Mouse (Mus musculus) T-cell, adult 2 months (primary cell): ENCODE measurements around the gene Cxcr5.
"Not testable (repeated sequence)": the region's sequence is repeated elsewhere in the genome, so short reads cannot be mapped to it uniquely, and the experiment has no call there.

ENCODE experiments used
- DNase-seq: peaks from one replicate; pipeline ENCODE4 v3.0.0; 2022; ENCODE audit warnings: low spot score

Cxcr5 gene

DNA sequence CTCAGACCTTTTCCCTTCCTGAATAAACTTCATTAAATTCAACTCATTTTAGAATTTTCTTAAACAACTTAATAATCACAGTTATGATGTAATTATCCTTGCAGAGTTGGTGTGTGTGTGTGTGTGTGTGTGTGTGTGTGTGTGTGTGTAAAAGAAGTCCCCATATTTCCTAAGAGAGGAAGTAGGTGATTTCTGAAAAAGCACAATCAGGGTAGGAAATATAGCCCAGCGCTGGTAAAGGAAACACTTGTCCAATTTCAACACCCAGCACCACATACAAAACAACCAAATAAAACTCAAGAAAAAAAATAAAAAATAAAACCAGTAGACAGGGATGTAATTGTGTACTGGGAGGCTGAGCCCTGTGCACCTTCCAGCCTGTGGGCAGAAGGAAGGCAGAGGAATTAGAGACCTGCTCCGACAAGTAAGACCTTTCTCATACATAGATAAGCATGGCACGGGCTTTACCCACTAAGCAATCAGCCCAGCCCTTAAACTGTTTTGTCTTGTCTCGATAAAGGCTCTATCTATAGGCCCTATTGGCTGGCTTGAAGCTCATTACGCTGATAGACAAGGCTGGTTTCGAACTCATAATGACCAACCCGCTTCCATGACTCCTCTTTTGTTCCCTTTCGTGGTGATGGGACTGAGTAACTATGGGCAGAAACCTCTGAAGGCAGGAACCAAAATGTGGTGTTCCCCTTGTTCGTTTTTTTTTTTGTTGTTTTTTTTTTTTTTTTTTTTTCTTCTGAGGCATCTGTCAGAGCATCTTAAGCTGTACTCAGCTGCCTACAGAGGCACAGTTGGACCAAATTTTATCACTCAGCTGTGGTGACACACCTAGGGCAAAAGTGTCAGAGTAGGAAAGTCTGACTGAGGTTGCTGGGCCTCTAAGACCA, 25.8 kb upstream of the Cxcr5 start:
- DNase-seq: no peak

DNA sequence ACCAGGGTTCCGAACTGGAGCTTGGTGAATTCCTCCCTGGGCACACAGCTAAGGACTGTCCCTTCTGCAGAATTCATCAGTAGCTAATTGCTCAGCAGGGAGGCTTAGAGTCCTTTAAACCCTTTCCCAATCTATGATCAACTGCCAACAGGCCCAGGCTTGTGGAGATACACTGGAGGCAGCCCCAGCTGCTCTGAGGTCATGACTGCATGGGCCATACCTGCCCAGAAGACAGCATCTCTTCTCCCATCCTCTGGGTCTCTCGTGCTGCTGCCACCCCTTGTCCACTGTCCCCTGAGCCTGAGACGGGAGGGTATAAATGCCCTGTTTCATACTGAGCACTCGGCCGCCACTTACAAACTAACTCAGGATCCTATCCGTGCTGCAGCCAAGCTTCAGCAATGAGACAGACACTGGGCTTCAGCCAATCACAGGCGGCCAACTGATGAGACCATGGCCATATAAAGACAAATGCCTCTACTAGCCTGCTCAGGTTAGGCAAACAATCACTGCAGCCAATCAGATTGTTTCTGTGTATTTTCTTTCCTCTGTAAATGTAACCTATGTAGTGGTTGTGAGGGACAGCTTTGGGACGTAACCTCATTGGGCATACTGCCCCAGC, 25.1 kb upstream of the Cxcr5 start:
- no peak for DNase-seq

DNA sequence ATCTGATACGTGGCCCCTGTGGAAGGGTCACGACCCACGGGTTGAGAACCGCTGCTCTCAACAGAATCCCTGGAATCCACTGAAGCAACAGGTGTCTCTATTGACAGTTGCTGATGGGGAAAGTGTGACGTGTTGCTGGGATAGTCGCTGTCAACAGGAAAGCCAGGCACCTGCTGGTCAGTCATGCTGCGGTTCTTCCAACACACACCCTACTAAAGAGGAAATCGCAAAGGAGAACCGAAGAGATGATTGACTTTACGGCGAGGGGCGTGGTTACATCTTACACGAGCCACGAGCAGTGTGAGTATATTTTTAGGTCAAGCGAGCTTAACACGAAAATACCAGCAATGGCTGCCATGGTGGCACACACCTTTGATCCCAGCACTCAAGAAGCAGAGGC, 20.7 kb upstream of the Cxcr5 start:
- peak; percentile 70 for DNase-seq

DNA sequence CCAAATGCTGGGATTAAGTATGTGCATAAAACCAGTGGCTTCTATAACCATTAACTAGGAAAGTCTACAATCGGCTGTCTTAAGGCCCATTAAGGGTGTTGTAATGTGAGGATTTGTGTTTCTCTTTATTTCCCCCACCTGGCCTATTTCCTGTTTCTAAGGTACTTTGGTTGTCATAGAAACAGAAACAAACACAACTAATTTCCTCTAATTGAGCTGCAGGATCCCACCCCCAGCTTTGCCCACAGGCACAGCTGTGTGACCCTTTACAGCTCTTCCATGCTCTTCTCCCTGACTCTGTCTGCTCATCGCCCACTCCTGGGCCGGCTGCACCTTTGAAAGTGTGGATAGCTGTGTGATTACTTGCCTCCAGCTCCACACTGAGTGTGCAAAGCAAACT, 19.7 kb upstream of the Cxcr5 start:
- DNase-seq: peak; percentile 63

DNA sequence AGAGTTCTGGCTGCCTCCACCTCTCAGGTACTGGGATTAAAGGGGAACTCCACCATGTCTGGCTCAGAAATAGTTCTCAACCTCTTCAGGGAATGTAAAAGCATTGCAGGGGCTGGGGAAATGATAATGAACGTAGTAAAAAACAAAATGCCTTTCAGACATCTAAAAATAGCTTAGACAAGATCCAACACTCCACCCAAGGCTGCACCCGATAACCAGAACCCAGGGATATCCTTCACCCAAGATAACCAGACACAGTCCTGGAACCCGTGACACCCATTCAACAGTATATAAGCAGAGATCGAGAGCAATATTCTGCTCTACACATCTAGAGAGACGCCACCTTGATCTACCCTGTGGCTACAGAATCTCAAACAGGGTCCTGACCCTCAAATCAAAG, 18.4 kb upstream of the Cxcr5 start:
- DNase-seq: no peak

DNA sequence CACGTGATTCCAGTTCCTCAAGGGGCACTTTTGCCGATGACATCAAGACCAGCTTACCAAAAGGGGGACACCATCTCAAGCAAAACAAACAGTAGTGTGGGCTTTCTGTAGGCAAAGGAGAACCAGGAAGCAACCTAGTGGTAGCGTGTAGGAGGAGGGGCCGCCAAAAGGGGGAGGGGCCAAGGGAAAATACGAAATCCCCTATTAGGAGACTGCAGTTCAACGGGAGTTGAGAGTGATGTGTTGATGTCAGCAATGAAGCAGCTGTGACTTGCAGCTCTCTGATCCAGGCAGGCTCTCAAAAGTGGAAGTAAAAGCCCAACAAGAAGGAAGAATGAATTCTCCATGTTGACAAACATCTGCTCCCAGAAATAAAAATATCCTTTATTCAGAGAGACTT, 17.7 kb upstream of the Cxcr5 start:
- DNase-seq: peak; percentile 89

DNA sequence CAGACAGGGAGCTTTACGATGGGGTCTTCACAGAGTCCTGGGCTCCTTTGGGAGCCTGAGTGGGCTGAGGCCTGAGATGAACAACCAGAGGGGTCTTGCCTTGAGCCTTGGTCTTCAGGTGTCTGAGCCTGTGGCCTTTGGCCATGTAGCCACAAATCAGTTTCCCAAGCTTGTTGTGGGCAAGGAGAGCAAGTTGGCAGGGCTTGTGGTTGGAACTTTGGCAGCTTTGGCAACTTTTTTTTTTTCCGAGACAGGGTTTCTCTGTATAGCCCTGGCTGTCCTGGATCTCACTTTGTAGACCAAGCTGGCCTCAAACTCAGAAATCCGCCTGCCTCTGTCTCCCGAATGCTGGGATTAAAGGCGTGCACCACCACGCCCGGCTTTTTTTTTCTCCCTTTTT, 14.4 kb upstream of the Cxcr5 start:
- DNase-seq: not testable (repeated sequence)

DNA sequence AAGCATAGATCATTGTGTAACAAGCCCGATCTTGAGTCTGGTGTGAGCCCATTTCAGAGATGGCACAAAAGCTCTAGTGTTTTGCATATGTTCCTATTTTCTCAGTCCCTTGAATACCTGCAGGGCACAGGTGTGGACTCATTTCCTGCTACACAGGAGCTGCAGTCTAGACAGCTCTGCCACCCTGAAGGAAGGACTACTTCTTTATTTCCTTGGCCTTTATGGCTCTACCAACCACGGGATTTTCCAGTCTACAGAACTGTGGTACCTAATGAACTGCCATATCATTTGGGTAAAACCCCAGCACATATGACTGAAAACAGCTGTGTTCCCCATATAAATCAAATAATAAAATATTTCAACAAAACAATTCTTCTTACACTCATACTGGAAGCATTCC, 13.4 kb upstream of the Cxcr5 start:
- no peak for DNase-seq

DNA sequence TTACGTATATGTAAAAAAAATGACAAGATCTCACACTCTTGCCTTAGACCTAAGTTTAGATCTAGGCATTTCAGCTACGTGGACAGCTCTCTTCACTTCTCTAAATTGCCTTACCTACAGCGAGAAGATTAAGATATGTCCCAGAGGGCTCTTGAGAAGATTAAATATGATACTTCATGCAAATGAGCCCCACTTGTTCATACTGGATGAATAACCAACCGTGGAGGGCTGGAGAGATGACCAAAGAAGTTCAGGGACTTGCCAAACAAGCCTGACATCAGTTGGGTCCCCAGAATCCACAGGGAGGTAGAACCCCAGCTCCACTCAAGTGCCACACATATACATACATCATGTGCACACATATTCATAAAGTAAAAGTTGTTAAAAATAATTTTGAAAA, 11.6 kb upstream of the Cxcr5 start:
- no peak for DNase-seq

DNA sequence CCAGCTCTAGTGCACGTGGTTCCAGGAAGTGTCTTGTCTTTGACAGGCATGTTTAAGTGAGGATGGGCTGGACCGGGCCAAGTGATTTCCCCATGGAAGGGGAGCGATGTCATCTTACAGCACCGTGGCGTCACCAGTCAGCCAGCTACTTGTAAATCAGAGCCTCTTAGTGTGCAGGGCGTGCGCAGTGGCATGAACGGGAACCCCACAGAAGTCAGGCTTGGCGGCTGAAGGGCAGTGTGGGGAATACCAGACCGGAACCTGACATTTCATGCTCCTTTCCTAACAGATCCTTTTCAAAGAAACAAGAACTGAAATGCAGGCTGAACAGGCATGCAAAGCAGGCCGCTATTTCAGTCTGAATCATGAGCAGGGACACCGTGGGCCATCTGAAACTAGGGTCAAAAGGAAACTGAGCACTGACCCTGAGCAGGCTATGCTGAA, 9.3 kb upstream of the Cxcr5 start:
- DNase-seq: no peak

DNA sequence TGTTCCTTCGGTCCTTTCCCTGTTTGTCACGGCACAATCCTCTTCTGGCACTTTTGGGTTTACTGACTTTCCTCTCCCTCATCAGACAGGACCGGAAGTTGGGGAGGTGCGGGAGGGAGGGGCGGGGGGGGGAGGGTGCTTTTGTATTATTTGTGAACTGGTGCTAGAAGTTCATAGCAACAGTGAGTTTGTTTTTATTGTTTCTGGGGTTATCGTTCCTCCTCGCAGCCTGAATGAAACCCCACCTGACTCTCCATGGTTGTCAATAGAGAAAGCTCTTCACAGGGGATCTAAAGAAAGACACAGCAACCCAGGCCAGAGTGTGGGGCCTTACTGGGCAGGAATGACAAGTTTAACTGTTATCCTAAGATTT, 6.4 kb upstream of the Cxcr5 start:
- DNase-seq: peak; percentile 60

DNA sequence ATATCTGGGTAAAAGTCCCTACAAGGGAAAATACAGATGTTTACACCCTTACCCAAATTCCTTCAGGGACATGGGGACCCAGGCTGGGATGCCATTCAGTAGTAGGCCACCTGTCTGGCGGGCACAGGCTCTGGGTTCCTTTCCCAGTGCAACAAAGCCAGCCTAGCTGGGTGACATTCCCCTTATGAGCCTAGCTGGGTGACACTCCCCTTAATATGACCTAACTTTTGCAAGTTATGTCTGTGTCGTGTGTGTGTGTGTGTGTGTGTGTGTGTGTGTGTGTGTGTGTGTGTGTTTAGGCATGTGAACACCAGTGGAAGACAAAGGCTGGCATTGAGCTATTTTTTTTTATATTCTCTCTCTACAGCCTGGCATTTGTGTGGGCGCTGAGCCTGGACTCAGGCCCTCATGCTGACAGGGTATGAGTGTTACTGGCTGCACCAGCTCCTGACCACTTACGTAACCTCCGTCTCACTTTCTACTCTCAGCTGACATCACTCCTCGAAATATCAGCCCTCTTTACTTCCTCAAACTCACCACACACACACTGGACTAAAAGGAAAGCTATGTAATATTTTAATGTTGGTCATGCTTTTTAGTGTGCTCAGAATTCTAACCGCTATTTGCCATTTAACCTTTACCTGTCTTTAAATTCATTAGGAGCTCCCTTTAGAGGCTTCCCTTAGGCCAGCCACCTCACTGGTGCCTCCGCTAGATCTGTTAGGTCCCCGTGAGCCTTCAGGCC, 5.8 kb upstream of the Cxcr5 start:
- no peak for DNase-seq

DNA sequence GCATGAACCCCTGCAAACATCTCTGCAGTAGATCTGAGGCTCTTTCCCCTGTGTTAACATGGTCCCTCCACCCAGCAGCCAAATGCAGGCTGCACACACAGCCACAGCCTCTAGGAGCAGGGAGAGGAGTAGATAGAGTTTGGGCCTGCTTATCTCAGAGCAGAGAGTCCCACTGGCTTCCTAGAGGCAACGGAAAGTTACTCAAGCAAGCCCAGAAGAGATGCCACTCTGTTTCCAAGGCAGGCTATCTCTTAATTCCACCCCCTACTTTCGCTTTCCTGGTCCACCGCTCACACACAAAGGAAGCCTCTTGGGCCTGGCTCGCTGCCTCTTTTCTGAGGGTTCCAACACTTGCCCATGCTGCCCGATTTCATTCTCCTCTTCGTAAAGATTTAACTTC, 3.7 kb upstream of the Cxcr5 start:
- no peak for DNase-seq

DNA sequence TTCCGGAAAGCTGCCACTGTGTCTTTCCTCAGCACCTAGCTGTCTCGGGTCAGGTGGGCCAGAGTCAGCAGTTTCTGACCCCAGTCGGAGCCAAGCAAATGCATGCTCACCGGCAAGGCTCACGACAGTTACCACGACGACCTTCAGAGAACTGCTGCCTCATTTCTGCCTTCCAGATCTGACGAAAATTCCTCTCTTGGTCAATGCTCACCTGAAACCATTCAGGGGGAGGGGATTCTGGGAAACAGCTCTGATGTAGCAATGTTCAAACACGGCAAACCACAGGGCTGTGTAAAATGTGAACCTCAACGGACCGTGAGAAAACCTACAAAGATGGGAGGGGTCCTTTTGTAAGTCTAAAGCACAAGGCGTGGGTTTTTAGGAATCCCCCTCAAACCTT, 1.3 kb upstream of the Cxcr5 start:
- DNase-seq: peak; percentile 30

DNA sequence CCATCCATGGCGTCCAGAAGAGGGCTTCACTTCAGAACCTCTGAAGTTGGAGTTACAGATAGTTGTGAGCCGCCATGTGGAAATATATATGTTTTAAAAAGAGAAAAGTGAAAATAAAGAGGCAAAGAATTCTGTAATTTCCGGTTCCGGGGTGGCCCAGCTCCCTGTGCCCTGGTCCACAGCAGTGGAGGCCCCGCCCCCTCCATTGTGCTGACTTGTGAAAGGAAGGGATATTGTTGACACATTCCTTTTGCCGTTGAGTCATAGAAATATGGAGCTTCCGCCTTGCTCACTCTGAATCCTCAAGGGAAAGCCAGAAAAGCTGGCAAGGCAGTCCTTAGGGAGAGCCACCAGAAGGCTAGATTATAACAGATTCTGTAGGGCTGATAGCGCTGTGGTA, 9.5 kb downstream of the Cxcr5 start:
- DNase-seq: no peak

DNA sequence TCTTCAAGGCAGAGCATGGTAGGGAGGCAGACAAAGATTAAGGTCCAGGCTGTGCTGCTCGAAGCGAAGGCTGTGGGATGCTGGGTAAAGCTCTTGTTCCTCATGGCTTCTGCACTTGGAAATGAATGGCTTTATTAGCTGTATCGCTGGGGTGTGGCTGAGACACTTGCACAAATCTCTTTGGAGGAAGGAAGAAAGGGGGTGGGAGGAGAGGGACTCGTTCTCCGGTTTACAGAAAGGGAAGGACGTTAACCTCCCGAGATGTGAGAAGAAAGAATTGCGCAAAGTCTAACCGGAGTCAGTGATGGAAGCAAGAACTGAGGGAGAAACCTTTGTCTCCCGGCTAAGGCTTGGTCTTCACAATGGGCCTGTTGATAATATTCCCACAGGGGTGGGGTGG, 10.5 kb downstream of the Cxcr5 start:
- no peak for DNase-seq

DNA sequence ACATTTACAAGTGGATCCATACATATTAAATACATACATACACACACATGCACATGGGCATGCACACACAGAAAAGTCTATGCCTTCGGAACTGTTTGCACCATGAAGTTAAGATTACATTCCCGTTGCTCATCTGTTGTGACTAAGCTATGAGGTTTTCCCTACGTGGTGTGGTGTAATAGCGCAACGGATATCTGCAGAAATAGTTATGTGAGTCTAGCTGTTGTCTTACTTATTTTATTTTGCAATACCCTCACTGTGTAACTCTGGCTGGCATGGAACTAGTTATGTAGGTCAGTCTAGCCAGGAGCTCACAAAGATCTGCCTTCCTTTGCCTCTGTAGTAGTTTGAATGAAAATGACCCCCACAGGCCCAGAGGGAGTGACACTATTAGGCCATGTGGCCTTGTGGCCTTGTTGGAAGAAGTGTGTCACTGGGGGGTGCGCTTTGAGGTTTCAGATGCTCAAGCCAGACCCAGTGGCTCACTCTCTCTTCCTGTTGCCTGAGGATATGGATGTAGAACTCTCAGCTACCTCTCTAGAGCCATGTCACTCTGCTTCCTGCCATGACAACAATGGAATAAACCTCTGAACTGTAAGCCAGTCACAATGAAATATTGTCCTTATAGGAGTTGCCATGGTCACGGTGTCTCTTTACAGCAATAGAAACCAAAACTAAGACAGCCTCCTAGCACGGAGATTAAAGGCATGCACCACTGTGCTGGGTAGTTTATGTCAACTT, 13.1 kb downstream of the Cxcr5 start:
- no peak for DNase-seq

DNA sequence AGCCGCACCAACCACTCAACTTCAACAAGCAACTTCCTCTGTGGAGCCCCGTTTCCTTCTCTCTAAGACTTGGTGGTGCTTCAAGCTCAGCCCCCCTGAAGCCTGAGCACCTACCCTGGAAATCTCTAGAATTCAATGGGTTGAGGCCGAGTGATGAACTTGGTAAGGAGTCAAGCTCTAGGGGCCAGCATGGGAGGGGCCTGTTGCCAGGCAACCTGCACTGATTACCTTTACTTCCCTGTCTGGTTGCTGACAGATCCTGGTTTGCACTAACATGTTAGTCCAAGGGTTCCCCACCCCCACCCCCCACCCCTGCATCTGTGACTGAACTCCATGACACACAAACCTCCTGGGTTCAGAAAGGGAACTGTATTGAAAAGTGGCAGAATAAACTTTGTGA, 16.7 kb downstream of the Cxcr5 start:
- no peak for DNase-seq

DNA sequence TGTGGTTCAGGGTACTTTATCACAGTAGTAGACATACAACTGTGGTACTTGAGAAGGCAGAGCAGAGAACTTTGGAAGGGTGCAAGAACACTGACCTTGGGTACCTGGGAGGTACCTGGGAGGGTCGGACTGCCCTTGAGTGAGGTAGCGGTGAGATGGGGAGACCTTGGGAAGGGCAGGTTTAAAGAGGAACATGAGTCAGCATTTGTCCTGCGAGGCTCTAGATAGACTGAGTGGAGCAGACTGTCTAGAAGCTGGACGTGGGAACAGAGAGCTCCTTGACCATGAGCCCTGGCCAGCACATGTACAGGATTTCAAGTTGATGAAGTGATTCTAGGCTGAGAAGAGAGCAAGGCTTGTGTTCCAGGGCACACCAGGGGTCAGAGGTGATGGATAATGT, 19.3 kb downstream of the Cxcr5 start:
- DNase-seq: no peak

DNA sequence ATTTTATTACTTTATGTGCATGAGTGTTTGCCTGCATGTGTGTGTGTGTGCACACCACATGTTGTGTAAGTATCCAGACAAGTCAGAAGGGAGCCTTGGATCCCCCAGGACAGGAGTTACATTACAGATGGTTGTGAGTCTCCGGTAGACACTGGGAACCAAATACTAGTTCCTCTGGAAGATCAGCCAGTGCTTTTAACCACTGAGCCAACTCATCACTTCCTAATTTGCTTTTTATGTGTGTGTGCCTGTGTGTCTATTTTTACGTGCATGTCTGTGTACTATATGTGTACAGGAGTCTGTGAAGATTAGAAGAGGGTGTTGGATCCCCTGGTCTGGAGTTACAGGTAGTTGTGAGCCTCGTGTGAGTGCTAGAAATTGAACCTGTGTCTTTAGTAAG, 21.0 kb downstream of the Cxcr5 start:
- DNase-seq: no peak

DNA sequence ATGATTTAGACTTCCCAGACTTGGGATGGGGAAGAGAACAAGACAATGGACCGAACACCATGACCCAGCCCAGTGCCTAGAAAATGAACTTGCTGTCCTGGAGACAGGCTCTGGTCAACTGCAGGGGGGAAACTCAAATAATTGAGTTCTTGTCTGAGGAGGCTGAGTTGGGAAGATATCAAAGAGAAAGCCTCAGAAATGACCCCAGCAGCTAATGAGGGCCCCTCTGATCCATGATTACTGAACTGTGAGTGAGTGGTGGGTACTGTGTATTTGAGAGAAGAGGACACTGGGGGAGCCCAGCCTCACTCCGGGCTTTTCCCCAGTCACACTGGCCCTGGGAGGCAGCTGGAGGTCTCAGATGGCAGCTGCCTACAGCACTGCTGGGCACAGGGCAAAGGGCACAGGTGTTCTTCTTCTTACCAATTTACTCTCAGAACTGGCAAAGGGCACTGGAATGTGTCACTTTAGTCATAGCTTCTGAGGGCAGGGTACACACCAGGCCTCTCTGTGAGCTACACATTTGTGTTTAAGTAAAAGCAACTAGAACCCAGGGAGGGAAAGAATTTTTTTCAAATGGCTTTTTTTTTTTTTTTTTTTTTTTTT, 21.8 kb downstream of the Cxcr5 start:
- DNase-seq: no peak
